Mouse (Mus musculus) brain, embryonic 14.5 days (tissue): Measurements from ENCODE around the gene Megf11.

Source experiments
- CTCF ChIP-seq: fragments of 200-500 bp; IDR thresholded peaks from 2 replicates; pipeline ENCODE4 v1.5.1; 2012; ENCODE audit warnings: inconsistent platforms, mild to moderate bottlenecking, moderate library complexity, borderline replicate concordance; ENCODE audit not compliant: insufficient read depth, insufficient read length; ENCODE audit errors: extremely low read depth
- POLR2A ChIP-seq: fragments of 200-500 bp; IDR thresholded peaks from 2 replicates; pipeline ENCODE4 v1.6.1; 2012; ENCODE audit warnings: mild to moderate bottlenecking, inconsistent platforms, borderline replicate concordance; ENCODE audit not compliant: poor library complexity, insufficient read depth, insufficient read length, severe bottlenecking; ENCODE audit errors: extremely low read depth

DNA sequence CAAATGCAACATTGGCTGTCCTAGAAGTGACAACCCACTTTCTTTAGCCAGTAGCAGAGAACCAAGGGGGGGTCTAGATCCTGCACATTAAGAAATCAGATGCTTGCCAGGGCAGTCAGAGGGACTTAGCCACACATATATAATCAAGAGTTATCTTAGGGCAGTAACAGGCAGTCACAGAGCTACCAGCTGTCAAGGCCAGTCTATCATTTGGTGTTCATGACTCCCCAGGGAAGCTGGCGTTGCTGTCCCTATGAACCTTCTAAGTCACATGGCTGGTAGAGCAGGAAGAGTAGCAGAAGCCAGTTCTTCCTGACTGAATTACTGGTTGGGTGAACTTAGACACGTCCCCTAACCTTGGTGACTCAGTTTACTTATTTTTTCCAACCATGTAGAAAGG, 307.7 kb downstream of the Megf11 start:
- TF ChIP-seq CTCF (no peak), POLR2A (no peak)
